In genomic region chr2:170349784-170350183, GRCm38 (mm10) we compare ENCODE assay signal across 22 mouse cellular contexts.
DNase-seq lines count a peak whose midpoint lies in the region; ATAC-seq and TF ChIP-seq lines count a peak whose summit lies in the region.
"Had no signal": no experiment of that assay in that cellular context is flagged by ENCODE, and none has a peak within 500 bp of the region (broad histone marks: within the 10 kb centered on the region; RNA-seq: fewer than 3 reads in every experiment).

No protein-coding gene starts in this region.

- H3K9me3 ChIP-seq in kidney, embryonic 14.5 days (ENCODE audit: control insufficient read depth, low read length), result no peaks in the 10 kb centered on the region
- H3K9me3 ChIP-seq in ES-E14 (ENCODE audit: control insufficient read depth, insufficient read depth, low read depth, low read length), result no peaks in the 10 kb centered on the region
- H3K9me3 ChIP-seq: embryonic facial prominence, embryonic 12.5 days; heart, embryonic 15.5 days; hindbrain, embryonic 10.5 days; intestine, embryonic 15.5 days; limb, embryonic 12.5 days; liver, embryonic 13.5 days had no signal

- H3K4me1 ChIP-seq in kidney, embryonic 14.5 days (ENCODE audit: control insufficient read depth, insufficient read depth, low read length), result peaks cover 20% of the 10 kb centered on the region
- H3K4me1 ChIP-seq in ES-E14 (ENCODE audit: control insufficient read depth in 2 of 2, insufficient read depth in 2 of 2, low read length in 2 of 2, poor library complexity in 1 of 2), result peaks cover 2 to 5% of the 10 kb centered on the region in 2 experiments; a peak in 3 of 4 replicates

- H3K9ac ChIP-seq in kidney, embryonic 14.5 days (ENCODE audit: low read depth, low read length), result no peak overlapping the region
- no peak overlapping the region for H3K9ac ChIP-seq in ES-E14 (ENCODE audit: insufficient read depth, low read depth, low read length, poor library complexity, severe bottlenecking)
- H3K9ac ChIP-seq: embryonic facial prominence, embryonic 12.5 days; forebrain, postnatal 0 days; heart, embryonic 15.5 days; intestine, embryonic 15.5 days; limb, embryonic 12.5 days; liver, embryonic 13.5 days had no signal

- in situ Hi-C loops in ES-E14 (cut with MboI; ENCODE audit: low sequenced_read_pairs in 2 of 2, unreplicated experiment in 2 of 2), result no loop called here

- 73% methylated on average over 5 of the region's 5 CpGs for WGBS in kidney, embryonic 14.5 days

- H3K27me3 ChIP-seq in kidney, embryonic 14.5 days (ENCODE audit: control insufficient read depth, insufficient read depth, low read length), result no peaks in the 10 kb centered on the region
- H3K27me3 ChIP-seq: embryonic facial prominence, embryonic 12.5 days; heart, embryonic 15.5 days; intestine, embryonic 15.5 days; limb, embryonic 12.5 days; liver, embryonic 13.5 days had no signal

- no peak overlapping the region for H3K4me2 ChIP-seq in kidney, embryonic 14.5 days (replicated peaks; ENCODE audit: low read depth, low read length)
- H3K4me2 ChIP-seq: embryonic facial prominence, embryonic 12.5 days; heart, embryonic 15.5 days; intestine, embryonic 15.5 days; limb, embryonic 12.5 days; liver, embryonic 13.5 days had no signal

- peak; percentile 22 for DNase-seq in kidney, adult 9 months
- DNase-seq in 416B (ENCODE audit: low read depth) (peak; percentile 70), ES-E14 (ENCODE audit: low read depth, low spot score) (no peak)
- peak; percentile 12 for DNase-seq in brain, adult 2 months (ENCODE audit: low read depth, low spot score)
- DNase-seq in frontal cortex, postnatal 36 days (ENCODE audit: low spot score in 2 of 2), result no peak
- no peak for DNase-seq in right cerebral cortex, postnatal 10 days (ENCODE audit: low spot score in 2 of 2)
- DNase-seq: cerebellum, adult 11 months; forebrain, postnatal 0 days; heart, adult 18-20 months; kidney, postnatal 25 days; liver, embryonic 13.5 days; midbrain, embryonic 14.5 days; right cerebral cortex, postnatal 4 days had no signal

- no peak overlapping the region for H3K27ac ChIP-seq in kidney, embryonic 14.5 days (ENCODE audit: low read depth, low read length)
- H3K27ac ChIP-seq in ES-E14 (ENCODE audit: insufficient read depth, low read depth, low read length, poor library complexity, severe bottlenecking), result no peak overlapping the region
- H3K27ac ChIP-seq: embryonic facial prominence, embryonic 12.5 days; heart, embryonic 15.5 days; hindbrain, embryonic 10.5 days; intestine, embryonic 15.5 days; limb, embryonic 12.5 days; liver, embryonic 13.5 days; macrophage had no signal

- ATAC-seq in kidney, embryonic 14.5 days (ENCODE audit: low FRiP score, low TSS enrichment), result no peak
- no peak for ATAC-seq in megakaryocyte progenitor cell, adult 5-6 weeks (replicated peaks; ENCODE audit: poor library complexity)
- ATAC-seq: forebrain, postnatal 0 days; intestine, embryonic 15.5 days had no signal

- H3K4me3 ChIP-seq in kidney, embryonic 14.5 days (ENCODE audit: low read length), result no peak overlapping the region
- no peak overlapping the region for H3K4me3 ChIP-seq in ES-E14 (ENCODE audit: insufficient read depth in 1 of 2, low read depth in 1 of 2, low read length in 2 of 2, poor library complexity in 1 of 2, severe bottlenecking in 1 of 2)
- H3K4me3 ChIP-seq: embryonic facial prominence, embryonic 12.5 days; heart, embryonic 15.5 days; hindbrain, embryonic 10.5 days; intestine, embryonic 15.5 days; limb, embryonic 12.5 days; liver, embryonic 13.5 days; myocyte had no signal

- H3K36me3 ChIP-seq in kidney, embryonic 14.5 days (ENCODE audit: control insufficient read depth, insufficient read depth, low read length), result no peaks in the 10 kb centered on the region
- no peaks in the 10 kb centered on the region for H3K36me3 ChIP-seq in ES-E14 (ENCODE audit: control insufficient read depth, insufficient read depth, low read length, poor library complexity, severe bottlenecking)
- H3K36me3 ChIP-seq: embryonic facial prominence, embryonic 12.5 days; heart, embryonic 15.5 days; hindbrain, embryonic 10.5 days; intestine, embryonic 15.5 days; limb, embryonic 12.5 days; liver, embryonic 13.5 days had no signal

TF ChIP-seq in ES-E14, 5 proteins besides CTCF, POLR2A, EP300 and RAD21:
- TF ChIP-seq ZNF384 (IDR thresholded peaks at IDR 0.05; ENCODE audit: low read depth, low read length) (no peak), CHD2 (IDR thresholded peaks at IDR 0.05; ENCODE audit: low read depth, low read length) (peak; percentile 91), HCFC1 (IDR thresholded peaks at IDR 0.05; ENCODE audit: borderline replicate concordance, insufficient read depth, low read length) (no peak), ZC3H11A (IDR thresholded peaks at IDR 0.05; ENCODE audit: borderline replicate concordance, low read depth, low read length) (no peak), MAFK (IDR thresholded peaks at IDR 0.05; ENCODE audit: insufficient read depth, low read depth, low read length) (no peak)

Comparison
In these comparisons a context has a peak if more than half of its experiments do, and no peak if none do; other contexts are left out.
1. DNase-seq: peak in kidney, adult 9 months (single experiment), 416B (single experiment) and brain, adult 2 months (single experiment); none in ES-E14 (single experiment), frontal cortex, postnatal 36 days (0 of 2) and right cerebral cortex, postnatal 10 days (0 of 2).